Mouse (Mus musculus): Measurements from ENCODE around the gene Wdr83os.
"Not testable (repeated sequence)": the region's sequence is repeated elsewhere in the genome, so short reads cannot be mapped to it uniquely, and the experiment has no call there.

Wdr83os gene

GRCm38 (mm10) chr8:85120251-85120650 is 39.7 kb downstream of the Wdr83os start:
- DNase-seq = not testable (repeated sequence)

DNA sequence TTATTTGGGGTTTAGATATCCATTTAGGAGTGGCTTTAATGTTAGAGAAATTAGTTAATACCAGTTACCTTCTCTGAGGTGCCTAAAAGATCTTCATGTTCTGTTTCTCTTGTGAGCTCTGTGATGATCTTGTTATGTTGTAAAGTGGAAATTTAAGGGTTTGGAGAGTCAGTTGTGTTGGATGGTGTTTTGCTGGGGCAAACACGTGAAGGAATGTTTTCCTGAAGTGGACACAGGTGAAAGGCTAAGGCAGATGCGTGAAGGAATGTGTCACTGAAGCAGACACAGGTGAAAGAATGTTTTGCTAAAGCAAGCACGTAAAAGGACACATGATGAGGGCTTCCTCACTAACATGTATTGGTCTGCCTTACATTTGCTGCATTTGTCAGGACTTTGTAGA is 42.5 kb downstream of the Wdr83os start, which contains the start of gene Zfp791:
Zfp791 (minus strand) TSS at position 101 of the 400 bp plus-strand sequence.
- no peak for DNase-seq

DNA sequence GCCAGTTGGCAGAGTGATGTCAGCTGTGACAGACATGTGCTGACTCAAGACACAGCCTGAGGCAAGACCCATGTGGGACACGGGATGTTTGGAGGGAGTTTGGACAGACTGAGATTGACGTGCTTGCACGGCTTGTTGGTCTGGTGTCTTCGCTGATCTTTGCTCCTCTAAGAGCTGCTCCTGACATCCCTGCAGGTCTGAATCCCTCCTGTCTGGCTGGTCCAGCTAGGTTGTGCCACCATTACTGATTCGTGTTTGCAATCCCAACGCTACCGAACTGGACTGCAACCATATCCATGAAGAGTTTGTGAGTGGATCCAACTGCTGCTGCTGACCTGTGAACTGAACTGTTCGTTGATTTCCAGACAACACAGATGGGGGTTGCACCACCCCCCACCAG is 43.2 kb downstream of the Wdr83os start:
- DNase-seq = no peak
